Mouse (Mus musculus): Measurements from ENCODE around the gene Ints1.

Ints1 gene

DNA sequence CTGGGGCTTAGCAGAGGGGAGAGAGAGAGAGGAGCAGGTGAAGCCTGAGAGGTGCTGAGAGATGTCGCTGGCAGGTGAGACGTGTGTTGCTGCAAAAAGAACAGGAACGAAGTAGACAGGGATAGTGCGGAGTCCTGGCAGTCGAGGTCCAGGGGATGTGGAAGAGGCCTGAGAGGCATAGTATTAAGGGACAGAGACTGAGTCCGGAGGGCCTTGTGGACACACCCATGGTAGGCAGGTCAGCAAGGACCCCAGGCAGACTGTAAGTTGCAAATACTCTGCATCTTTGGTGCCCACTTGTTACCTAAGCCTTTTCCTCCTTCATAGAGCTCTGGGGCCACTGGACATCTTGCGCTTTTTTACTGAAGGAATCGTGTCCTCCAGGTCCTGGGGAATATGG, 25.8 kb upstream of the Ints1 start:
- no peak for DNase-seq (ENCODE audit: low spot score in 2 of 2)

DNA sequence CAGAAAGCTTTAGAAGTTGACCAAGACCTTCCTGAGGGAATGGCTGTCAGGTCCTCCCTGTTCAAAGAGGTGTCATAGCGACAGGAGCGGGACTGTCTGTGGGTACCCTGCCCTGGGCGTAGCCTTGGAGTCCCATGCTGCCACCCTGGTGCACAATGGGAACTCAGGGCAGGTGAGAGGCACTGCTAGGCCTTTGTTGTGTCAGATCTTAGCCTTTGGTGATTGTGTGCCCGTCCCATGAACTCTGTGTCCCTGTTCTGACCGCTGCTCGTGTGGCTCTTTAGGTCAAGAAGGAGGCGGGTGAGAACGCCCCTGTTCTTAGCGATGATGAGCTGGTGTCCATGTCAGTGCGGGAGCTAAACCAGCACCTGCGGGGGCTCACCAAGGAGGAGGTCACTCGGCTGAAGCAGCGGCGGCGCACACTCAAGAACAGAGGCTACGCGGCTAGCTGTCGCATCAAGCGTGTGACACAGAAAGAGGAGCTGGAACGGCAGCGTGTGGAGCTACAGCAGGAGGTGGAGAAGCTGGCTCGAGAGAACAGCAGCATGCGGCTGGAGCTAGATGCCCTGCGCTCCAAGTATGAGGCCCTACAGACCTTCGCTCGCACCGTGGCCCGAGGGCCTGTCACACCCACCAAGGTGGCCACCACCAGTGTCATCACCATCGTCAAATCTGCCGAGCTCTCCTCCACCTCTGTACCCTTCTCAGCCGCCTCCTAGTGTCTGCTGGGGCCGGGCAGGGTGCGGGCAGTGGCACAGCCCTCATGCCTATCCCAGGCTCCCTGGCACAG, 24.5 kb upstream of the Ints1 start:
- no peak for DNase-seq (ENCODE audit: low spot score in 2 of 2)

DNA sequence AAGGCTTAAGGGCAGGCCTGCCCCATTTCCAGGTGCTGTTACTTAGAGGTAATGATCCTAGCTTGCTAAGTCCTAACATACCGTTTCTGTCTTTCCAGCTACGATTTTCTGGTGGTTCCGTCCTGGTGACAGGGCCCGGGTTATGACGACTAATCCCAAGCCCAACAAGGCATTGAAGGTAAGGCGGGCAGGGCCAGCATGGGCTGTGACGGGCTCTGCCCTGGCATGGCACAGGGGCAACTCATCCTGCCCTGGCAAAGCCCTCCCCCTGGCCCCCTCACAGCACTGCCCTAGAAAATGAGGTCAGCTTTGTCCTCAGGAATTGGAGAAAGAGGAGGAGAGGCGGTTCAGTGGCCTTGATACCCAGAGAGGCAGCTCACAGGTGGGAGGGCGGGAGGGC, 23.6 kb upstream of the Ints1 start:
- DNase-seq (ENCODE audit: low spot score in 2 of 2) = no peak

DNA sequence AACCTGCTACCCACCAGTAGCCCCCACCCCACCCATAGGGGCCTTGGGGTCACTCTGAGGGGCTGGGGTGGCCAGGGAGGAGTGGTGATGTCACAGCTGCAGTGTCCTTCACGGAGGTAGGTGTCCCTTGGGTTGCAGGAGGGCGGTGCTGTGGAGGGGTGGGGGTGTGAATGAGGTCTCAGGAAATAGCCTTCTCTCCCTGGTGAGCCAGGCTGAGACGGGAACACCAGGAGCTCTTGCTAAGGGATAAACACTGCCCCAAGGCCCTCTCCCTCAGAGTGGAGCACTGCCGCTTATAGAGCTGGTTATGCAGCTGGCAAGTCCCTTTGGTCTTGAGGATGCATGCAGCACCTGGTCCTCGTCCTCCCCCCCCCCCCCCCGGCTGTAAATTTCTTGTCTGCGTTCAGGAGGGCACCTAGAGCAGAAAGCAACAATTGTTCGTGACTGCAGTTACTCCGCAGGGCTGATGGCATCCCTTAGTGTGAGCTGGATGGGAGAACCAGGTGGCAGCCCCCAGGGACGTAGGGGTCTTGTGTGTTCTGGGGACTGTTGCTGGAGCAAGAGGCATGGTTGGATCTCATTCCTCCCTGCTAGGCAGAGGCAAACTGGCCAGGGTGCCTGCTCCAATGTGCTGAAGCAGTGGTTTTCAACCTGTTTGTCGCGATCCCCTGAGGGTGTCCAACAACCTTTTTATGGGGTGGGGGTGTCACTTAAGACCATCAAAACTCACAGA, 22.9 kb upstream of the Ints1 start:
- DNase-seq (ENCODE audit: low spot score in 2 of 2) = no peak

DNA sequence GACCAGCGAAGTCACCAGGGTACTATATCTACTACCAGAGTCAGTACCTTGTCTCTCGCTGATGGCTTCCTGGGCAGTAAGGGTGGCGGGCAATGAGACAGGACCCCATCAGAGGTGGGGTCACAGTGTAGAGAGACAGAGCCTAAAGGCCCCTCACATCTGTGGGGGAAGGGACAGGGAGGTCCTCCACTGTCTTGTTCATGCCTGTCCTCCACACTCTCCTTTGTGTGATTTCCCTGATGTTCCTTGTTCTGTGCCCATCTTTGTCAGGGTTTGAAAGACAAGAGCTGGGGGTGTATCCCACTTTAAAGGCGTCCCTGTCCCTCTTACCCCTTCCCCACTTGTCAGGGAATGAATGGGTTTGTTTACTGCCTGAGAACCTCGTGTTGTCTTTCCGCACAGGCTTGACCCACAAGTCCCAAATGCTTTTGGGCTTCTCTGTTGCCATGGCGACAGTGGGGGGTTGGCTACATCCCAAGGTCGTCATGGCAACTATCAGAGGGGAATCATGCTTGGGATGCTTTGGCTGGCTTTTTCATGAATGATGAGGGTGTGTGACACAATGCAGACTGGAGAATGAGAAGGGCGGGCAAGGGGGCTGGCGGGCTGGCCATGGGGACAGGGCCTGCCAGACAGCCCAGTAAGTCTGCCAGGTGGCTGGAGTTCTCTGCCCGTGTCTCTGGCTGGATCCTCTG, 22.1 kb upstream of the Ints1 start:
- DNase-seq (ENCODE audit: low spot score in 2 of 2) = peak; percentile 92 to 94

DNA sequence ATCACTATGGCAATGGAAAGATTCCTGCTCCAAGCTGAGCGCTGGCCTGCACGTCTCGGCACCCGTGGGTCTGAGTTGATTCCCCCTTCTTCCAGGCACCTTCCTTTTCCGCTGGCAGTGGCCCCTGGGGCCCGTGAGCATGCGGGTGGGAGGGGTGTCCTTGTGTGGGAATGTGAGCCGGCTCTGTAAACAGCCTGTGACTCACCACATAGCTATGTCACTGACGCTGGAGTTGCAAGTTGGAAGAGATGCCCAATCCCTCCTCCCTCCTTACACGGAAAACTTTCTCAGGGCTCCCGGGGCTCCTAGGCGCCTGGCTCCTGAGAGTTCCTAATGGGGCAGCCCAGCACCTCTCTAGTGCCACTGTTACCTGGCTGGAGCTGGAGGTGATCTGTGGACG, 21.4 kb upstream of the Ints1 start:
- DNase-seq (ENCODE audit: low spot score in 2 of 2) = peak in 1 of 2 experiments; percentile 66

- no peak for DNase-seq (ENCODE audit: low spot score in 2 of 2)
Observed at GRCm38 (mm10) chr5:139796001-139796620, 20.6 kb upstream of the Ints1 start.

DNA sequence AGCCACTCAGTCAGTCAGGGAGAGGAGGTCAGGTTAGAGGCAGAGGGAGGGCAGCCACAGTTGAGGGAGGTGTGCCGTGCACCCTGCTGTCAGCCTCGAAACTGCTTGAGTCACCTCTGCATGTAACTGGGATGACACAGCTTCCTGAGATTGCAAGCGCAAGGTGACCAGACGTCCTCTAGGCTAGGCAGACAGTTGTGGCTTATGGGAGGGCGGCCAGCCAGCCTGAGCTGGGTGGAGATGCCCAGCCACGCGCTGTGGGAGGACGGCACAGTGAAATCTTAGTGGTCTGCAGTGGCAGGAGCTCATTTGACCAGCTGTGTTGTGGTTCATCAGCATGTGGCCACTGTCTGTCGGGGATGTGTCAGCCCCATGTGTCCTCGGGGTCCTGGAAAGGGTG, 19.5 kb upstream of the Ints1 start:
- DNase-seq (ENCODE audit: low spot score in 2 of 2) = no peak

GRCm38 (mm10) chr5:139794137-139794536, 18.7 kb upstream of the Ints1 start:
- no peak for DNase-seq (ENCODE audit: low spot score in 2 of 2)

DNA sequence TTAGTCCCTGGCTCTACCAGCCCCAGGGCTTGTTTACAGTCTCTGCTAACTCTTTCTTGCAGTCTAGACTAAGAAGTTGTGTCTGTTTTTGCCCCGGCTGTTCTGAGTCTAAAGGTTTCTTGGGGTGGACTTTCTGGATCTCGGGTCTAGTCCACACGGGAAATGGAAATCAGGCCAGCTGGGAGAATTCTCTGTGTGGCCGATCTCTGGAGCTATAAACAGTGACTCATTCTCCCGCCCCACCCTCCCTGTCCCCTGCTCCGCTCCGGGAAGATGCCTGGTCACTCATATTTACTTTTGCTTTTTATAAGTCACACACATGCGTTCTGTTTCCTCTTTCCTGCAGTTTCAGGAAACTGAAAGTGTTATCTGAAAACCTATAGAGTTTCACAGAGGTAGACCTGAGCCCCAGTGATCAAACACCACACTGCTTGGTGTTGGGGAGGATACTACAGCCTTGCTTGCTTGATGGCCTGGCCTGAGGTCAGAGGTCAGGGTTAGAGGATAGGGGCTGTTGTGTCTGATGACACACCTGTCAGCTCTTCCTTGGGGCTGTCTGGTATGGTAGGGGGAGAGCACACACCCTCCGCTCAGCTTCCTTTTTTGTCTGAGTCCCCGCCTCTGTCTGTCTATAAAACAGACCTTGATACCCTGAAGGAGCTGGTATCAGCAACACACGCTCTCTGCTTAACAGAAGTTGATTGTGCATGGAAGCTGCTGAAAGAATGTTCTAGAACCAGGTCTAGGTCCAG, 18.0 kb upstream of the Ints1 start:
- no peak for DNase-seq (ENCODE audit: low spot score in 2 of 2)

GRCm38 (mm10) chr5:139792966-139793337, 17.5 kb upstream of the Ints1 start:
- no peak for DNase-seq (ENCODE audit: low spot score in 2 of 2)

GRCm38 (mm10) chr5:139792159-139792775, 16.8 kb upstream of the Ints1 start:
- no peak for DNase-seq (ENCODE audit: low spot score in 2 of 2)

GRCm38 (mm10) chr5:139791227-139792158, 16.0 kb upstream of the Ints1 start, which contains the start of gene Mafk:
Mafk (plus strand) TSS chr5:139791513.
- peak; percentile 94 to 96 for DNase-seq (ENCODE audit: low spot score in 2 of 2)

GRCm38 (mm10) chr5:139789466-139789865, 14.0 kb upstream of the Ints1 start:
- no peak for DNase-seq (ENCODE audit: low spot score in 2 of 2)

GRCm38 (mm10) chr5:139781406-139781805, 5.9 kb upstream of the Ints1 start:
- no peak for DNase-seq (ENCODE audit: low spot score in 2 of 2)

DNA sequence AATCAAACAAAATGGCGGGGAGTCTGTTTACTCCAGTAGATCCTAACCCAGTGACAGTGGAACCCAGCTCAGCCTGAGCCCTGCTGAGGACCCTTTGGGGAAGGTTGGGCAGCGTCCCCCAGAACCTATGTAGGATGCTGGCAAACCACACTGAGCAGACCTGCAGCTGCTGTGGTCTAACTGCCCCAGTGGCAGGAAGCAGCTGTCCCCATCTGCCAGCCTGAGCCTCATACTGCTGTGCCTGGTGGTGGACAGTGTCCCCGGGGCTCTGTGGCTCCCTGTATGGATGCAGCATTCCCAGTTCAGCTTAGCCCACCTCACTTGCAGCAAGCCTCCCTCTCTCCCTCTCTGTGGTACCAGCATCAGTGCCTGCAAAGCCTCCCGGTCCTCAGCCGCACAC, 1.5 kb upstream of the Ints1 start:
- no peak for DNase-seq (ENCODE audit: low spot score in 2 of 2)

DNA sequence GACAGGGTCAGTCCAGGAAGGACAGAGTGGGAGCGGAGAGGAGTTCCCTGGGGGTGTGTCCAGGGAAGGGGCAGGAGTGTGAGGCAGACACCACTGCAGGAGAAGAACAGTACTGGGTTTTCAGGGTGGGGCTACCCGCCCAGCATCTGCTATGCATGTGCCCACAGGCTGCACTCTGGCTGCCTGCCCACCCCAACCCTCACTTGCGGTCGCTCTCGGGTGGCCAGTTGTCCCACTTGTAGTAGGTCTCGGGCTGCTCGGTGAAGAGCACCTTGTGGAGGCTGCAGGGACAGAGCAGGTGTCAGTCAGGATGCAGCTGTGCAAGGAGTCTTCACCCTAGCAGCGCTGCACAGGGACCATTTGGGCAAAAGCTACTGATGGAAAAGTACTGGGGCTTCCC, 7.3 kb downstream of the Ints1 start:
- DNase-seq (ENCODE audit: low spot score in 2 of 2) = no peak

- DNase-seq (ENCODE audit: low spot score in 2 of 2) = no peak
Observed at GRCm38 (mm10) chr5:139764296-139764695, 11.2 kb downstream of the Ints1 start.

DNA sequence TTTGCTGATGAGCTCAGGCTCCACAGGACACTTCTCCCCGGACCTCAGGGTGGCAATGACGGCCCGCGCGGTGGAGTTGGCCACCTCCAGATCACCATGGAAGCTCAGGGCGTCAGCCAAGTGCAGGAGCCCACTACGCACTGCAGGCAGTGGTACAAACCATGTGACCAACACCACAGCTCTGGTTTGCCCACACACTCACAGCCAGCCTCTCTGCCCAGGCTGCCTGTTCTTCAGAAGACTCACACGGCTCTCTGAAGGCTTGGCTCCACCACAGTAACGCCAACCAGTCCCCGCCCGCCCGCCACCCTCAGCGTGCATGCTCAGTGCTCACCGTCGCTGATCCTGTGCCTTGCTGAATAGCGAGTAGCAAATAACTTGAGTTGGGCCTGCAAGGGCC, 17.4 kb downstream of the Ints1 start:
- no peak for DNase-seq (ENCODE audit: low spot score in 2 of 2)

- DNase-seq (ENCODE audit: low spot score in 2 of 2) = no peak
Observed at GRCm38 (mm10) chr5:139756586-139756985, 18.9 kb downstream of the Ints1 start.

All from right cerebral cortex, postnatal 10 days (tissue).